Mouse (Mus musculus) myocyte (in vitro differentiated cells): Measurements from ENCODE around the gene BC107364.
"Not testable (repeated sequence)": the region's sequence is repeated elsewhere in the genome, so short reads cannot be mapped to it uniquely, and the experiment has no call there.

Experiments
- CEBPB ChIP-seq: IDR thresholded peaks from 2 replicates; pipeline ENCODE4 v1.6.1; 2011; ENCODE audit warnings: mild to moderate bottlenecking, moderate library complexity; ENCODE audit not compliant: poor library complexity, insufficient read depth, severe bottlenecking
- E2F4 ChIP-seq: IDR thresholded peaks from one replicate; pipeline ENCODE4 v1.6.1; 2011; ENCODE audit warnings: mild to moderate bottlenecking, control low read depth, moderate library complexity; ENCODE audit not compliant: insufficient read depth
- MAX ChIP-seq: IDR thresholded peaks from one replicate; pipeline ENCODE4 v1.6.1; 2011; ENCODE audit warnings: low read depth, mild to moderate bottlenecking, control low read depth
- MYOD1 ChIP-seq, 3 experiments: IDR thresholded peaks; one replicate each; pipeline ENCODE4 v1.6.1; 2011; ENCODE audit warnings: control low read depth in 2 of 3, low read depth in 2 of 3, mild to moderate bottlenecking in 2 of 3, moderate library complexity in 1 of 3; ENCODE audit not compliant: insufficient read length in 2 of 3, control insufficient read depth in 1 of 3
- MYOG ChIP-seq, 3 experiments: IDR thresholded peaks; one replicate each; pipeline ENCODE4 v1.6.1; 2011; ENCODE audit warnings: control low read depth in 2 of 3, low read depth in 2 of 3, mild to moderate bottlenecking in 2 of 3; ENCODE audit not compliant: insufficient read length in 2 of 3, control insufficient read depth in 1 of 3, insufficient read depth in 1 of 3
- POLR2A ChIP-seq: IDR thresholded peaks from one replicate; pipeline ENCODE4 v1.6.1; 2011; ENCODE audit warnings: low read depth, mild to moderate bottlenecking, control low read depth, moderate library complexity; ENCODE audit not compliant: insufficient read length
- POLR2AphosphoS2 ChIP-seq: IDR thresholded peaks from one replicate; pipeline ENCODE4 v1.6.1; 2011; ENCODE audit warnings: low read depth, control low read depth; ENCODE audit not compliant: insufficient read length
- REST ChIP-seq: IDR thresholded peaks from one replicate; pipeline ENCODE4 v1.6.1; 2011; ENCODE audit warnings: mild to moderate bottlenecking, control low read depth, moderate library complexity; ENCODE audit not compliant: insufficient read depth, insufficient read length
- SRF ChIP-seq: IDR thresholded peaks from one replicate; pipeline ENCODE4 v1.6.1; 2011; ENCODE audit warnings: low read depth; ENCODE audit not compliant: control insufficient read depth, insufficient read length
- TCF12 ChIP-seq: IDR thresholded peaks from one replicate; pipeline ENCODE4 v1.6.1; 2011; ENCODE audit warnings: mild to moderate bottlenecking, control low read depth; ENCODE audit not compliant: poor library complexity, insufficient read depth, severe bottlenecking
- TCF3 ChIP-seq: IDR thresholded peaks from one replicate; pipeline ENCODE4 v1.6.1; 2011; ENCODE audit warnings: low read depth, control low read depth; ENCODE audit not compliant: insufficient read length
- USF1 ChIP-seq: IDR thresholded peaks from one replicate; pipeline ENCODE4 v1.6.1; 2011; ENCODE audit warnings: low read depth, mild to moderate bottlenecking, control low read depth, moderate library complexity

- not testable (repeated sequence) for TF ChIP-seq POLR2A; MYOG (IDR thresholded peaks at IDR 0.05; ENCODE audit: control insufficient read depth in 1 of 3, insufficient read depth in 1 of 3, insufficient read length in 2 of 3, low read depth in 2 of 3); MAX; CEBPB; POLR2AphosphoS2; TCF12; USF1; MYOD1 (IDR thresholded peaks at IDR 0.05; ENCODE audit: control insufficient read depth in 1 of 3, insufficient read length in 2 of 3, low read depth in 2 of 3); SRF; REST; E2F4; TCF3
Measured at GRCm38 (mm10) chr3:96496620-96497275, 44.6 kb upstream of the BC107364 start.
